Mouse (Mus musculus) forebrain, embryonic 14.5 days (tissue): ENCODE data around the gene Gm20388. TPM values are rescaled to one million over a fixed set of nuclear protein-coding genes. Genes with fewer than 3 reads are reported as not detected.

ENCODE experiments used
- ATAC-seq: fragments of 200-750 bp; cut with Nextera tagmentation; 2 replicates; pipeline ENCODE4 v1.8.0; 2017; ENCODE audit warnings: mild to moderate bottlenecking, moderate library complexity
- DNase-seq: peaks from one replicate; pipeline ENCODE4 v3.0.0-alpha.2; 2015; ENCODE audit warnings: low spot score
- H3K27ac ChIP-seq: fragments of 300-500 bp; sonication (generic); 2 replicates; pipeline ENCODE4 v1.5.1; 2014; ENCODE audit warnings: low read depth, mild to moderate bottlenecking, control low read depth, low read length, moderate library complexity
- H3K27me3 ChIP-seq: fragments of 300-500 bp; sonication (generic); replicated peaks from 2 replicates; pipeline ENCODE4 v1.6.1; 2014; ENCODE audit warnings: low read length, control low read depth, mixed read lengths; ENCODE audit not compliant: control insufficient read depth, insufficient read depth
- H3K36me3 ChIP-seq: fragments of 300-500 bp; sonication (generic); 2 replicates; pipeline ENCODE4 v1.6.1; 2014; ENCODE audit warnings: low read length, control low read depth; ENCODE audit not compliant: control insufficient read depth, insufficient read depth
- H3K4me1 ChIP-seq: fragments of 300-500 bp; sonication (generic); 2 replicates; pipeline ENCODE4 v1.6.1; 2014; ENCODE audit warnings: antibody characterized with exemption, low read length, control low read depth; ENCODE audit not compliant: control insufficient read depth, insufficient read depth
- H3K4me2 ChIP-seq: fragments of 300-500 bp; sonication (generic); 2 replicates; pipeline ENCODE4 v1.6.1; 2014; ENCODE audit warnings: mild to moderate bottlenecking, control low read depth, low read length
- H3K4me3 ChIP-seq: fragments of 300-500 bp; sonication (generic); 2 replicates; pipeline ENCODE4 v1.5.1; 2014; ENCODE audit warnings: low read depth, low read length, control low read depth
- H3K9ac ChIP-seq: fragments of 300-500 bp; sonication (generic); 2 replicates; pipeline ENCODE4 v1.6.1; 2014; ENCODE audit warnings: mild to moderate bottlenecking, low read length, control low read depth, moderate library complexity
- H3K9me3 ChIP-seq: fragments of 300-500 bp; sonication (generic); replicated peaks from 2 replicates; pipeline ENCODE4 v1.6.1; 2016; ENCODE audit warnings: low read length, control low read depth, mixed read lengths; ENCODE audit not compliant: control insufficient read depth
- WGBS: fragments of 180-500 bp; shearing (Covaris S2); extraction: QIAGEN DNeasy Blood & Tissue Kit; methylation state at CpG from one replicate; pipeline ENCODE4 v1.1.7; 2014; 5-methylcytosine and 5-hydroxymethylcytosine counted together
- polyA plus RNA-seq: library from polyadenylated mRNA; unstranded; fragments of >200 nt; fragmentation: Nextera tagmentation; extraction: Ambion mirVana; gene quantifications from 2 replicates; pipeline ENCODE4 v1.2.1, GENCODE M21; 2014

Gene Gm20388
- polyA plus RNA-seq, 1 experiment from 2014 or later, result 7.4 TPM

DNA sequence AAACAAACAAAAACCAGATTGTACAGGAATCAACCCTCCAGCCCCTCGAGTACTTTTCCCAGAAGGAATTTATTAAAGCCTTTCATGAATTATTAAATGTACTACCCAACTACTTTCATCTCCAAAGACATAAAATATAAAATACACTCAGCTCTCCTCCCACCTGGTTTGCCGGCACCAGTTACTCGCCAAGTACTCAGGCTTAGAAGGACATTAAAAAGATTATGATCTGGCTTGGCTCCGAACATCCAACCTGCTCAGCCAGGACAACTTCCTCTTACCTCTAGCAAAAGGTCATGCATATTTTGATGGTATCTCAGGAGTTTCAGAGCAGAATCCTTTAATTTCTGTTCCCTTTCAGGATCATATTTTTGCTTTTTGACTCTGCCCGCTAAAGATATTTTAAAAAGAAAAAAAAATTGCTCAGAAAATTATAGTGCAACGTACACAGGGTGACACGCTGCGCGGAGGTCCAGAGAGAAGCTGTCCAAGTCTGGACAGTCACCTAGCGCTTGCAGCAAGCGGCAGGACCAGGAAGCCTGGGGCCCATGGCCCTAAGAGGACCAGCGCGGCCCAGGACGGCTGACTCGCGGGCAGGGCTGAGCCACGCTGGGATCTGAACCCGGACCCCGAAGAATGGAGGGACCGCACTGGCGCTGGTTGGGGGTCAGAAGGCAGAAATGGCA, 3407.3 kb downstream of the Gm20388 start:
- Histone ChIP-seq H3K4me3 (peak overlapping the region; percentile 50), H3K27ac (no peak overlapping the region), H3K4me1 (peaks cover 7% of the 10 kb centered on the region; the same call in 1 of the 2 replicates), H3K36me3 (no peaks in the 10 kb centered on the region), H3K9me3 (no peaks in the 10 kb centered on the region), H3K9ac (peak overlapping the region; percentile 73), H3K4me2 (peak overlapping the region; percentile 77), H3K27me3 (no peaks in the 10 kb centered on the region)
- ATAC-seq, result peak; percentile 81
- DNase-seq, result no peak
- 7% methylated on average over 21 of the region's 21 CpGs for WGBS

- WGBS, result under 1% methylated on average over 24 of the region's 24 CpGs
- Histone ChIP-seq H3K4me1 (peaks cover 7% of the 10 kb centered on the region; the same call in 1 of the 2 replicates), H3K27ac (no peak within 1 kb of the TSS), H3K9me3 (no peaks in the 10 kb centered on the region), H3K4me2 (peak within 1 kb of the TSS; percentile 77), H3K4me3 (peak within 1 kb of the TSS; percentile 50), H3K9ac (peak within 1 kb of the TSS; percentile 73), H3K27me3 (no peaks in the 10 kb centered on the region), H3K36me3 (no peaks in the 10 kb centered on the region)
- DNase-seq (peak; percentile 96), ATAC-seq (peak; percentile 99)
Observed at GRCm38 (mm10) chr8:123318467-123318911, 3407.8 kb downstream of the Gm20388 start, which contains the start of gene Fanca. Gene Fanca, minus strand, starts transcription at chr8:123318576.

DNA sequence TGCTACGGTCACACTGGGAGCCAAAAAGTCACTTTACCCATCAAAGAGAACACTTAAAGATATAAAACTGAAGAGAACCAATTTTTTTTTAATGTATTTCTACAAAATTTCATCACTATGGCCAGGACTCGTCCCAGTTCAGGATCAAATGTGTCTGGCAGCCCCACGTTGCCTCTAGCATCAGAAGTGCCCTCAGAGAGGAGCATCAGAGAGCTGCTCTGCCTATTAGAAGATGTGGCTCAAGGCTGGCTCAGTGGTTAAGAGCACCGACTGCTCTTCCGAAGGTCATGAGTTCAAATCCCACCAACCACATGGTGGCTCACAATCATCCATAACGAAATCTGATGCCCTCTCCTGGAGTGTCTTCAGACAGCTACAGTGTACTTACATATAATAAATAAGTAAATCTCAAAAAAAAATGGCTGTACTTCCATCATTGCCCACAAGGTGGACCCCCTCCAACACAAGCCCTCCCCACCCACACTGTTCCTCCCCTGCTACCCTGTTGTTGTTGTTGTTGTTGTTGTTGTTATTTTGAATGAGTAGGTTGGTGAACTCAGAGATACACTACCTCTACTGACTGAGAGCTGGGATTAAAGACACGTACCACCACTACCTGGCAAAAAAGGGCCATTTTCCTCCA, 3409.0 kb downstream of the Gm20388 start:
- H3K4me3 ChIP-seq, result no peak overlapping the region
- no peaks in the 10 kb centered on the region for H3K36me3 ChIP-seq
- no peak overlapping the region for H3K27ac ChIP-seq
- no peaks in the 10 kb centered on the region for H3K9me3 ChIP-seq
- H3K27me3 ChIP-seq, result no peaks in the 10 kb centered on the region
- no peak overlapping the region for H3K4me2 ChIP-seq
- peak; percentile 76 for DNase-seq
- no peak overlapping the region for H3K9ac ChIP-seq
- peak; percentile 5; the same call in 1 of the 2 replicates for ATAC-seq
- peaks cover 7% of the 10 kb centered on the region; the same call in 1 of the 2 replicates for H3K4me1 ChIP-seq
- WGBS, result 36% methylated on average over 7 of the region's 7 CpGs

GRCm38 (mm10) chr8:123328552-123328951, 3417.9 kb downstream of the Gm20388 start:
- no peak overlapping the region for H3K4me3 ChIP-seq
- WGBS, result 97% methylated on average over 2 of the region's 2 CpGs
- ATAC-seq (no peak), DNase-seq (no peak)
- no peaks in the 10 kb centered on the region for H3K9me3 ChIP-seq
- H3K4me2 ChIP-seq, result no peak overlapping the region
- H3K9ac ChIP-seq, result no peak overlapping the region
- H3K36me3 ChIP-seq, result no peaks in the 10 kb centered on the region
- H3K4me1 ChIP-seq, result no peaks in the 10 kb centered on the region
- H3K27me3 ChIP-seq, result no peaks in the 10 kb centered on the region; the same call in 1 of the 2 replicates
- H3K27ac ChIP-seq, result no peak overlapping the region

GRCm38 (mm10) chr8:123329350-123329749, 3418.7 kb downstream of the Gm20388 start:
- H3K9me3 ChIP-seq, result no peaks in the 10 kb centered on the region
- H3K27me3 ChIP-seq, result no peaks in the 10 kb centered on the region; the same call in 1 of the 2 replicates
- H3K4me2 ChIP-seq, result no peak overlapping the region
- H3K4me1 ChIP-seq, result peaks cover 5% of the 10 kb centered on the region
- DNase-seq (no peak), ATAC-seq (no peak)
- no peak overlapping the region for H3K9ac ChIP-seq
- H3K4me3 ChIP-seq, result no peak overlapping the region
- no peak overlapping the region for H3K27ac ChIP-seq
- 88% methylated on average over 4 of the region's 4 CpGs for WGBS
- H3K36me3 ChIP-seq, result no peaks in the 10 kb centered on the region

GRCm38 (mm10) chr8:123329961-123330360, 3419.3 kb downstream of the Gm20388 start:
- Histone ChIP-seq H3K36me3 (no peaks in the 10 kb centered on the region), H3K9ac (no peak overlapping the region), H3K9me3 (no peaks in the 10 kb centered on the region), H3K4me3 (no peak overlapping the region), H3K27ac (no peak overlapping the region), H3K4me1 (peaks cover 10% of the 10 kb centered on the region), H3K27me3 (no peaks in the 10 kb centered on the region; the same call in 1 of the 2 replicates), H3K4me2 (no peak overlapping the region)
- 62% methylated on average over 5 of the region's 5 CpGs for WGBS
- DNase-seq (no peak), ATAC-seq (no peak)

DNA sequence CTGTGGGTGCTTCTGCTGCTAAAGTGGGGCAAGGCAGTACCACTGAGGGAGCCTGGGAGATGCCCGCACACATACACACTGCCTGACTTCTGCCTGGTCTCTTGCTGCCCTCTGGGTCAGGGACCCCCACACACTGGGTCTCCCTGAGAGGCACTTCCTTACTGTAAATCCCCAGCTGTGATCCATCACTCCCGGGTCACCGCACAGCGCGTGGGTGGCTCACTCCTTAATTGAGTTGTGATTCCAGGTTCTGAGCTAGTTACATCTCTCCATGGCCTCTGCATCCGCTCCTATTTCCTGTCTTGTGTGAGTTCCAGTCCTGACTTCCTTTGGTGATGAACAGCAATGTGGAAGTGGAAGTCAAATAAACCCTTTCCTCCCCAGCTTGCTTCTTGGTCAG, 3420.1 kb downstream of the Gm20388 start:
- Histone ChIP-seq H3K36me3 (no peaks in the 10 kb centered on the region), H3K9me3 (no peaks in the 10 kb centered on the region), H3K27me3 (no peaks in the 10 kb centered on the region; the same call in 1 of the 2 replicates), H3K9ac (no peak overlapping the region), H3K4me1 (peaks cover 12% of the 10 kb centered on the region), H3K4me3 (no peak overlapping the region), H3K27ac (no peak overlapping the region), H3K4me2 (no peak overlapping the region)
- 94% methylated on average over 6 of the region's 6 CpGs for WGBS
- no peak for DNase-seq
- ATAC-seq, result no peak

DNA sequence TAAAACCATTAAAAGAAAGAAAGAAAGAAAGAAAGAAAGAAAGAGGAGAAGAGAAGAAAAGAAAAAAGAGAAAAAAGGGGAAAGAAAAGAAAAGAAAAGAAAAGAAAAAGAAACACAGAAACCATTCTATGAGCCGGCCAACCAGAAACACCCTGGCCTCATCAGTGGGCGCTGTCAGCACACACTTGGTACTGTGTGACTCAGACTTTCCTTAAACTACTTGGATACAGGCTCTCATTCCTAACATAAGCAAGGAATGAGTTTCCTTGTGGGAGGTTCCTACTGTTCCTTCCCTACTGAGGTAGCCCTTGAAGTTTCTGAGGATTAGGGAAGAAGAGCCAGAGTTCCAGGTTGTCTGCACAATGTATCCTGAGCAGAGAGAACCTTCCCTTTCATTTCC, 3420.7 kb downstream of the Gm20388 start:
- DNase-seq (no peak), ATAC-seq (no peak)
- peaks cover 12% of the 10 kb centered on the region for H3K4me1 ChIP-seq
- no peaks in the 10 kb centered on the region for H3K36me3 ChIP-seq
- WGBS, result 86% methylated on average over 2 of the region's 2 CpGs
- H3K27ac ChIP-seq, result peak overlapping the region; percentile 86; the same call in 1 of the 2 replicates
- H3K27me3 ChIP-seq, result no peaks in the 10 kb centered on the region; the same call in 1 of the 2 replicates
- H3K9ac ChIP-seq, result no peak overlapping the region
- H3K4me3 ChIP-seq, result no peak overlapping the region
- H3K9me3 ChIP-seq, result no peaks in the 10 kb centered on the region
- no peak overlapping the region; the same call in 1 of the 2 replicates for H3K4me2 ChIP-seq

DNA sequence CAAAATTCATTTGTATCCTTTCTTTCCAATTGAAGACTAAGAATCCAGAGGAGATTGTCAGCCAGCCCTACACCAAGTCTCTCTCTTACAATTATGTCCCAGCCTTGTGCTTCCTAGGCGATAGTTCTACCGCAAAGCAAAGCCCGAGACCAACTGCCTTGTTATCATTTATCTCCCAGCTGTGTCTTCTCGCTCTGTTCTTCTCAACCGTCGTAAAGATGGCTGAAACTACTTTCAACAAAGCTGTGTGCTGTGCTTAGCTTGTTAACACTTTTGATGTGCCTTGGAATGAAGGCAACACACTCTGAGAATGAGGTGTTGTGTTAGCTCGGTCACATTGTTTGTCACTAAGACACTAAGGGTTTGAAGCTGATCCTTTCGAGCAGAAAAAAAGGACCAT, 3421.2 kb downstream of the Gm20388 start:
- Histone ChIP-seq H3K4me1 (peaks cover 12% of the 10 kb centered on the region), H3K27me3 (no peaks in the 10 kb centered on the region; the same call in 1 of the 2 replicates), H3K4me3 (peak overlapping the region; percentile 84), H3K36me3 (no peaks in the 10 kb centered on the region), H3K9ac (peak overlapping the region; percentile 89), H3K27ac (peak overlapping the region; percentile 86), H3K9me3 (no peaks in the 10 kb centered on the region), H3K4me2 (peak overlapping the region; percentile 71)
- no peak for DNase-seq
- 34% methylated on average over 8 of the region's 8 CpGs for WGBS
- peak; percentile 11; the same call in 1 of the 2 replicates for ATAC-seq
